Mouse (Mus musculus) C2C12 (cell line): Measurements from ENCODE around the gene Vwf.

ENCODE experiments used
- CEBPB ChIP-seq: IDR thresholded peaks from one replicate; pipeline ENCODE4 v1.6.1; 2011; ENCODE audit warnings: low read depth, mild to moderate bottlenecking, control low read depth, moderate library complexity
- CTCF ChIP-seq: IDR thresholded peaks from one replicate; pipeline ENCODE4 v1.5.1; 2011; ENCODE audit not compliant: control insufficient read depth, insufficient read depth, insufficient read length
- MAX ChIP-seq: IDR thresholded peaks from one replicate; pipeline ENCODE4 v1.6.1; 2011; ENCODE audit warnings: mild to moderate bottlenecking, control low read depth
- MYOD1 ChIP-seq: IDR thresholded peaks from one replicate; pipeline ENCODE4 v1.6.1; 2011; ENCODE audit warnings: low read depth; ENCODE audit not compliant: control insufficient read depth, insufficient read length
- USF1 ChIP-seq: IDR thresholded peaks from one replicate; pipeline ENCODE4 v1.6.1; 2011; ENCODE audit warnings: low read depth, mild to moderate bottlenecking, control low read depth, moderate library complexity

DNA sequence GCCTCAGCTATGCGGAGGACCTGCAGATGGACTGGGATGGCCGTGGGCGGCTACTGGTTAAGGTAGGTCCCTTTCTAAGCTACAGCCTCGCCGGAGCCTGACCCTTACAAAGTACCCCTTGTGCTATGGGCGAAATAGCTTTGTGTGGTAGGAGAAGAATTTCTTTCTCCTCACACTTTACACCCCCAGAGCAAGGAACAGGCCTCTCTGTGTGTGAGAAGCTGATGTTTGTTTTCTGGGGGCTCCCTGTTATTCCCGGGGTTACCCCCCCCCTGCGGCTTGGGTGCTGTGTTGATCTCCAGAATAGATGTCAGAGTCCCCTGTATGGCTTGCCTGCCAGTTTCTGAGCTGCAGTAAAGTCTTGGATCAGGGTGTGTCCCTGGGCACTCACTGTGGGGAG, 54.1 kb downstream of the Vwf start:
- TF ChIP-seq MAX (no peak), CTCF (no peak), USF1 (no peak), CEBPB (no peak), MYOD1 (no peak)
